Mouse (Mus musculus) forebrain, embryonic 11.5 days (tissue): ENCODE results near the gene Zbtb4. TPM values are rescaled to one million over a fixed set of nuclear protein-coding genes. Genes with fewer than 3 reads are reported as not detected.

ENCODE experiments used
- ATAC-seq: fragments of 200-750 bp; cut with Nextera tagmentation; replicated peaks from 2 replicates; pipeline ENCODE4 v1.8.0; 2017; ENCODE audit warnings: moderate TSS enrichment; ENCODE audit not compliant: low FRiP score
- DNase-seq: peaks from one replicate; pipeline ENCODE4 v3.0.0-alpha.2; 2017; ENCODE audit warnings: low spot score
- H3K27ac ChIP-seq: fragments of 300-500 bp; sonication (generic); 2 replicates; pipeline ENCODE4 v1.5.1; 2014; ENCODE audit warnings: low read depth, low read length
- H3K27me3 ChIP-seq: fragments of 300-500 bp; sonication (generic); 2 replicates; pipeline ENCODE4 v1.6.1; 2014; ENCODE audit warnings: mild to moderate bottlenecking, low read length, mixed read lengths; ENCODE audit not compliant: control insufficient read depth, insufficient read depth
- H3K36me3 ChIP-seq: fragments of 300-500 bp; sonication (generic); 2 replicates; pipeline ENCODE4 v1.6.1; 2014; ENCODE audit warnings: mild to moderate bottlenecking, low read length, moderate library complexity, mixed read lengths; ENCODE audit not compliant: control insufficient read depth, insufficient read depth
- H3K4me1 ChIP-seq: fragments of 300-500 bp; sonication (generic); replicated peaks from 2 replicates; pipeline ENCODE4 v1.6.1; 2014; ENCODE audit warnings: low read length, mixed read lengths; ENCODE audit not compliant: control insufficient read depth, insufficient read depth
- H3K4me2 ChIP-seq: fragments of 300-500 bp; sonication (generic); 2 replicates; pipeline ENCODE4 v1.6.1; 2014; ENCODE audit warnings: low read depth, mild to moderate bottlenecking, low read length, moderate library complexity, mixed read lengths; ENCODE audit not compliant: severe bottlenecking
- H3K4me3 ChIP-seq: fragments of 300-500 bp; sonication (generic); 2 replicates; pipeline ENCODE4 v1.5.1; 2014; ENCODE audit warnings: low read depth, low read length
- H3K9ac ChIP-seq: fragments of 300-500 bp; sonication (generic); 2 replicates; pipeline ENCODE4 v1.6.1; 2014; ENCODE audit warnings: low read length
- H3K9me3 ChIP-seq: fragments of 300-500 bp; sonication (generic); 2 replicates; pipeline ENCODE4 v1.6.1; 2016; ENCODE audit warnings: low read length, mixed read lengths; ENCODE audit not compliant: control insufficient read depth
- WGBS: fragments of 180-500 bp; shearing (Covaris S2); extraction: QIAGEN DNeasy Blood & Tissue Kit; methylation state at CpG from one replicate; pipeline ENCODE4 v1.1.7; 2014; 5-methylcytosine and 5-hydroxymethylcytosine counted together
- polyA plus RNA-seq: library from polyadenylated mRNA; unstranded; fragments of >200 nt; fragmentation: Nextera tagmentation; extraction: Ambion mirVana; gene quantifications from 2 replicates; pipeline ENCODE4 v1.2.1, GENCODE M21; 2014

Zbtb4 gene
- polyA plus RNA-seq, 1 experiment from 2014 or later = 1.1 TPM

- no peak overlapping the region for H3K27ac ChIP-seq
- ATAC-seq (no peak), DNase-seq (no peak)
- H3K36me3 ChIP-seq = no peaks in the 10 kb centered on the region
- H3K9ac ChIP-seq = no peak overlapping the region
- no peak overlapping the region for H3K4me2 ChIP-seq
- H3K4me1 ChIP-seq = peaks cover 29% of the 10 kb centered on the region
- 86% methylated on average over 4 of the region's 4 CpGs for WGBS
- H3K27me3 ChIP-seq = peaks cover 42% of the 10 kb centered on the region
- H3K9me3 ChIP-seq = no peaks in the 10 kb centered on the region; the same call in 1 of the 2 replicates
- no peak overlapping the region for H3K4me3 ChIP-seq
These were observed 40.7 kb downstream of the Zbtb4 start for GRCm38 (mm10) chr11:69806378-69806777.

- Histone ChIP-seq H3K27ac (no peak overlapping the region), H3K4me2 (no peak overlapping the region), H3K36me3 (no peaks in the 10 kb centered on the region), H3K4me1 (peaks cover 22% of the 10 kb centered on the region), H3K4me3 (no peak overlapping the region), H3K9ac (no peak overlapping the region), H3K9me3 (no peaks in the 10 kb centered on the region; the same call in 1 of the 2 replicates), H3K27me3 (peaks cover 30% of the 10 kb centered on the region)
- 86% methylated on average over 2 of the region's 2 CpGs for WGBS
- no peak for DNase-seq
- ATAC-seq = no peak
These were observed 41.9 kb downstream of the Zbtb4 start for GRCm38 (mm10) chr11:69807641-69808040.

GRCm38 (mm10) chr11:69810280-69810679 is 44.6 kb downstream of the Zbtb4 start:
- Histone ChIP-seq H3K27ac (no peak overlapping the region), H3K4me3 (no peak overlapping the region), H3K4me1 (no peaks in the 10 kb centered on the region), H3K27me3 (peaks cover 8% of the 10 kb centered on the region), H3K4me2 (no peak overlapping the region), H3K36me3 (no peaks in the 10 kb centered on the region), H3K9ac (no peak overlapping the region), H3K9me3 (no peaks in the 10 kb centered on the region; the same call in 1 of the 2 replicates)
- no peak for ATAC-seq
- DNase-seq = no peak

GRCm38 (mm10) chr11:69815155-69815554 is 49.4 kb downstream of the Zbtb4 start, which contains the start of gene Gm39566:
TSS of gene Gm39566 (minus strand) at chr11:69815298.
- Histone ChIP-seq H3K27me3 (no peaks in the 10 kb centered on the region), H3K4me2 (no peak within 1 kb of the TSS), H3K9me3 (0 out of 2 replicates have a peak, but pooled peaks cover 2% of the 10 kb centered on the region), H3K27ac (no peak within 1 kb of the TSS), H3K4me3 (no peak within 1 kb of the TSS), H3K9ac (no peak within 1 kb of the TSS), H3K36me3 (no peaks in the 10 kb centered on the region; the same call in 1 of the 2 replicates), H3K4me1 (no peaks in the 10 kb centered on the region)
- no peak for DNase-seq
- 70% methylated on average over 10 of the region's 10 CpGs for WGBS
- no peak for ATAC-seq

- 93% methylated on average over 12 of the region's 12 CpGs for WGBS
- H3K4me2 ChIP-seq = no peak overlapping the region
- H3K4me1 ChIP-seq = no peaks in the 10 kb centered on the region
- H3K9me3 ChIP-seq = 0 out of 2 replicates have a peak, but pooled peaks cover 2% of the 10 kb centered on the region
- no peak for DNase-seq
- no peaks in the 10 kb centered on the region; the same call in 1 of the 2 replicates for H3K36me3 ChIP-seq
- H3K9ac ChIP-seq = no peak overlapping the region
- ATAC-seq = no peak
- H3K4me3 ChIP-seq = no peak overlapping the region
- no peaks in the 10 kb centered on the region for H3K27me3 ChIP-seq
- no peak overlapping the region for H3K27ac ChIP-seq
These were observed 50.8 kb downstream of the Zbtb4 start for GRCm38 (mm10) chr11:69816520-69816919.

- H3K36me3 ChIP-seq = no peaks in the 10 kb centered on the region; the same call in 1 of the 2 replicates
- H3K9ac ChIP-seq = no peak within 1 kb of the TSS
- ATAC-seq = no peak
- H3K27me3 ChIP-seq = no peaks in the 10 kb centered on the region
- no peak within 1 kb of the TSS for H3K4me3 ChIP-seq
- no peak for DNase-seq
- 83% methylated on average over 2 of the region's 2 CpGs for WGBS
- H3K27ac ChIP-seq = no peak within 1 kb of the TSS
- no peaks in the 10 kb centered on the region for H3K4me1 ChIP-seq
- 0 out of 2 replicates have a peak, but pooled peaks cover 2% of the 10 kb centered on the region for H3K9me3 ChIP-seq
- H3K4me2 ChIP-seq = no peak within 1 kb of the TSS
These were observed 52.7 kb downstream of the Zbtb4 start, which contains the start of gene Spem2 for GRCm38 (mm10) chr11:69818365-69818764. TSS of gene Spem2 (minus strand) at chr11:69818465.

- Histone ChIP-seq H3K27ac (no peak overlapping the region), H3K4me3 (no peak overlapping the region), H3K4me2 (no peak overlapping the region), H3K4me1 (no peaks in the 10 kb centered on the region), H3K36me3 (no peaks in the 10 kb centered on the region; the same call in 1 of the 2 replicates), H3K9ac (no peak overlapping the region), H3K9me3 (0 out of 2 replicates have a peak, but pooled peaks cover 2% of the 10 kb centered on the region), H3K27me3 (no peaks in the 10 kb centered on the region)
- no peak for ATAC-seq
- 92% methylated on average over 8 of the region's 8 CpGs for WGBS
- no peak for DNase-seq
These were observed 53.2 kb downstream of the Zbtb4 start for GRCm38 (mm10) chr11:69818871-69819270.

GRCm38 (mm10) chr11:69822080-69822479 is 56.4 kb downstream of the Zbtb4 start, which contains the start of gene Spem1:
TSS of gene Spem1 (minus strand) at chr11:69822180.
- peaks cover 13% of the 10 kb centered on the region for H3K36me3 ChIP-seq
- no peak for ATAC-seq
- H3K27me3 ChIP-seq = no peaks in the 10 kb centered on the region
- H3K9ac ChIP-seq = no peak within 1 kb of the TSS
- no peak within 1 kb of the TSS for H3K27ac ChIP-seq
- H3K4me1 ChIP-seq = no peaks in the 10 kb centered on the region
- H3K4me3 ChIP-seq = no peak within 1 kb of the TSS
- 0 out of 2 replicates have a peak, but pooled peaks cover 2% of the 10 kb centered on the region for H3K9me3 ChIP-seq
- WGBS = 87% methylated on average over 3 of the region's 3 CpGs
- no peak within 1 kb of the TSS for H3K4me2 ChIP-seq
- DNase-seq = no peak

GRCm38 (mm10) chr11:69823456-69823855 is 57.7 kb downstream of the Zbtb4 start:
- ATAC-seq (no peak), DNase-seq (no peak)
- WGBS = 78% methylated on average over 2 of the region's 2 CpGs
- Histone ChIP-seq H3K4me1 (no peaks in the 10 kb centered on the region), H3K4me3 (no peak overlapping the region), H3K27me3 (no peaks in the 10 kb centered on the region), H3K4me2 (no peak overlapping the region), H3K27ac (no peak overlapping the region), H3K9ac (no peak overlapping the region), H3K36me3 (peaks cover 15% of the 10 kb centered on the region), H3K9me3 (no peaks in the 10 kb centered on the region)
